Mouse (Mus musculus) hindbrain, postnatal 0 days (tissue): ENCODE results near the gene Gtf2ird1. TPM values are rescaled to one million over a fixed set of nuclear protein-coding genes. Genes with fewer than 3 reads are reported as not detected.
"Not testable (repeated sequence)": the region's sequence is repeated elsewhere in the genome, so short reads cannot be mapped to it uniquely, and the experiment has no call there.

Experiments
- ATAC-seq: fragments of 200-750 bp; cut with Nextera tagmentation; 2 replicates; pipeline ENCODE4 v1.8.0; 2017; ENCODE audit warnings: mild to moderate bottlenecking, moderate TSS enrichment, moderate library complexity
- DNase-seq: peaks from one replicate; pipeline ENCODE4 v3.0.0-alpha.2; 2015; ENCODE audit warnings: low spot score
- H3K27ac ChIP-seq: fragments of 300-500 bp; sonication (generic); 2 replicates; pipeline ENCODE4 v1.5.1; 2014; ENCODE audit warnings: mild to moderate bottlenecking
- H3K27me3 ChIP-seq: fragments of 300-500 bp; sonication (generic); 2 replicates; pipeline ENCODE4 v1.6.1; 2014; ENCODE audit warnings: low read length, mixed read lengths; ENCODE audit not compliant: insufficient read depth
- H3K36me3 ChIP-seq: fragments of 300-500 bp; sonication (generic); 2 replicates; pipeline ENCODE4 v1.6.1; 2014; ENCODE audit warnings: low read length, mixed read lengths; ENCODE audit not compliant: insufficient read depth
- H3K4me1 ChIP-seq: fragments of 300-500 bp; sonication (generic); 2 replicates; pipeline ENCODE4 v1.6.1; 2014; ENCODE audit warnings: antibody characterized with exemption, low read length, mixed read lengths; ENCODE audit not compliant: insufficient read depth
- H3K4me2 ChIP-seq: fragments of 300-500 bp; sonication (generic); 2 replicates; pipeline ENCODE4 v1.6.1; 2014; ENCODE audit warnings: low read depth, mild to moderate bottlenecking, low read length, moderate library complexity, mixed read lengths
- H3K4me3 ChIP-seq: fragments of 300-500 bp; sonication (generic); 2 replicates; pipeline ENCODE4 v1.5.1; 2014; ENCODE audit warnings: low read length
- H3K9ac ChIP-seq: fragments of 300-500 bp; sonication (generic); replicated peaks from 2 replicates; pipeline ENCODE4 v1.6.1; 2014; ENCODE audit warnings: mild to moderate bottlenecking, low read length, moderate library complexity, mixed read lengths
- H3K9me3 ChIP-seq: fragments of 300-500 bp; sonication (generic); 2 replicates; pipeline ENCODE4 v1.6.1; 2016; ENCODE audit warnings: low read length, mixed read lengths
- CTCF ChIP-seq: IDR thresholded peaks from 2 replicates; pipeline ENCODE4 v1.5.1; 2016; ENCODE audit warnings: antibody characterized with exemption, control low read depth, low read depth
- WGBS: fragments of 180-500 bp; shearing (Covaris S2); extraction: QIAGEN DNeasy Blood & Tissue Kit; methylation state at CpG from one replicate; pipeline ENCODE4 v1.1.7; 2014; 5-methylcytosine and 5-hydroxymethylcytosine counted together
- polyA plus RNA-seq: library from polyadenylated mRNA; unstranded; fragments of >200 nt; fragmentation: Nextera tagmentation; extraction: Ambion mirVana; gene quantifications from 2 replicates; pipeline ENCODE4 v1.2.1, GENCODE M21; 2015
- total RNA-seq: library from RNA; depleted of rRNA; stranded (reverse); fragments of >200 nt; gene quantifications from 2 replicates; pipeline ENCODE4 v1.2.3, GENCODE M21; 2014

Gtf2ird1 gene
- total and polyA plus RNA-seq, 2 experiments from 2014 or later = 46.4 to 57.7 TPM

- H3K9me3 ChIP-seq = no peaks in the 10 kb centered on the region
- no peak for ATAC-seq
- WGBS = 75% methylated on average over 4 of the region's 4 CpGs
- H3K27me3 ChIP-seq = no peaks in the 10 kb centered on the region
- H3K27ac ChIP-seq = peak overlapping the region; percentile 32; the same call in 1 of the 2 replicates
- TF ChIP-seq CTCF = no peak
- no peak overlapping the region for H3K4me3 ChIP-seq
- no peak overlapping the region for H3K9ac ChIP-seq
- no peak overlapping the region for H3K4me2 ChIP-seq
- H3K4me1 ChIP-seq = 0 out of 2 replicates have a peak, but pooled peaks cover 3% of the 10 kb centered on the region
- peaks cover 3% of the 10 kb centered on the region; the same call in 1 of the 2 replicates for H3K36me3 ChIP-seq
- DNase-seq = no peak
These were observed 103.4 kb downstream of the Gtf2ird1 start for GRCm38 (mm10) chr5:134353117-134353516.

GRCm38 (mm10) chr5:134352527-134353001 lies 104.0 kb downstream of the Gtf2ird1 start:
- Histone ChIP-seq H3K27me3 (no peaks in the 10 kb centered on the region), H3K9me3 (no peaks in the 10 kb centered on the region), H3K4me2 (no peak overlapping the region), H3K36me3 (no peaks in the 10 kb centered on the region; the same call in 1 of the 2 replicates), H3K9ac (no peak overlapping the region), H3K4me1 (0 out of 2 replicates have a peak, but pooled peaks cover 3% of the 10 kb centered on the region), H3K27ac (peak overlapping the region; percentile 41; the same call in 1 of the 2 replicates), H3K4me3 (no peak overlapping the region)
- no peak for DNase-seq
- ATAC-seq = no peak
- no peak for TF ChIP-seq CTCF
- 75% methylated on average over 3 of the region's 3 CpGs for WGBS

GRCm38 (mm10) chr5:134350660-134351059 lies 105.9 kb downstream of the Gtf2ird1 start:
- no peak overlapping the region for H3K27ac ChIP-seq
- ATAC-seq = peak; percentile 88
- H3K27me3 ChIP-seq = no peaks in the 10 kb centered on the region
- 19% methylated on average over 10 of the region's 10 CpGs for WGBS
- H3K4me3 ChIP-seq = no peak overlapping the region
- TF ChIP-seq CTCF = no peak
- H3K36me3 ChIP-seq = no peaks in the 10 kb centered on the region
- H3K9ac ChIP-seq = no peak overlapping the region
- H3K4me1 ChIP-seq = 0 out of 2 replicates have a peak, but pooled peaks cover 3% of the 10 kb centered on the region
- DNase-seq = peak; percentile 57
- H3K9me3 ChIP-seq = no peaks in the 10 kb centered on the region
- H3K4me2 ChIP-seq = peak overlapping the region; percentile 38

GRCm38 (mm10) chr5:134347066-134347465 lies 109.5 kb downstream of the Gtf2ird1 start:
- Histone ChIP-seq H3K4me1 (0 out of 2 replicates have a peak, but pooled peaks cover 3% of the 10 kb centered on the region), H3K4me2 (no peak overlapping the region), H3K9ac (no peak overlapping the region), H3K27ac (no peak overlapping the region), H3K36me3 (no peaks in the 10 kb centered on the region), H3K9me3 (no peaks in the 10 kb centered on the region), H3K4me3 (no peak overlapping the region), H3K27me3 (no peaks in the 10 kb centered on the region)
- ATAC-seq = no peak
- 67% methylated on average over 2 of the region's 2 CpGs for WGBS
- DNase-seq = no peak
- TF ChIP-seq CTCF = peak; percentile 59

- Histone ChIP-seq H3K27ac (no peak overlapping the region), H3K9ac (no peak overlapping the region), H3K4me2 (no peak overlapping the region), H3K36me3 (no peaks in the 10 kb centered on the region), H3K27me3 (no peaks in the 10 kb centered on the region), H3K4me3 (no peak overlapping the region), H3K9me3 (no peaks in the 10 kb centered on the region), H3K4me1 (no peaks in the 10 kb centered on the region)
- ATAC-seq = no peak
- DNase-seq = no peak
- TF ChIP-seq CTCF = peak; percentile 59
- 77% methylated on average over 9 of the region's 9 CpGs for WGBS
These were observed 111.1 kb downstream of the Gtf2ird1 start for GRCm38 (mm10) chr5:134345449-134345848.

GRCm38 (mm10) chr5:134344076-134344475 lies 112.4 kb downstream of the Gtf2ird1 start:
- no peak for TF ChIP-seq CTCF
- 85% methylated on average over 8 of the region's 8 CpGs for WGBS
- Histone ChIP-seq H3K4me3 (no peak overlapping the region), H3K4me1 (no peaks in the 10 kb centered on the region), H3K27ac (no peak overlapping the region), H3K9me3 (no peaks in the 10 kb centered on the region), H3K36me3 (no peaks in the 10 kb centered on the region), H3K27me3 (no peaks in the 10 kb centered on the region), H3K9ac (no peak overlapping the region), H3K4me2 (no peak overlapping the region)
- ATAC-seq = no peak
- DNase-seq = no peak

GRCm38 (mm10) chr5:134343530-134343929 lies 113.0 kb downstream of the Gtf2ird1 start:
- DNase-seq, H3K4me1 ChIP-seq, H3K27me3 ChIP-seq, H3K27ac ChIP-seq, H3K36me3 ChIP-seq, H3K4me2 ChIP-seq, H3K4me3 ChIP-seq, H3K9ac ChIP-seq, ATAC-seq, H3K9me3 ChIP-seq: not testable (repeated sequence)
- 96% methylated on average over 3 of the region's 4 CpGs for WGBS
